Mouse (Mus musculus): ENCODE measurements around the gene Vmn2r61. TPM values are rescaled to one million over a fixed set of nuclear protein-coding genes. Genes with fewer than 3 reads are reported as not detected.

The Vmn2r61 gene
- not detected for total RNA-seq (2023)

GRCm38 (mm10) chr7:42259753-42260152, at the start of gene Vmn2r61:
Vmn2r61 (plus strand) TSS chr7:42260053.

Other genes starting within 250 kb of the Vmn2r61 start
- not detected for gene Vmn2r59, start 201.0 kb upstream of the Vmn2r61 start, total RNA-seq (2023)
- not detected for gene Vmn2r60, start 152.3 kb upstream of the Vmn2r61 start, total RNA-seq (2023)
- gene 4933421I07Rik, start 188.1 kb downstream of the Vmn2r61 start, total RNA-seq (2023), result not detected
- gene Zfp141, start 245.7 kb downstream of the Vmn2r61 start, total RNA-seq (2023), result 38.3 TPM